In genomic region chr4:35134846-35135611, GRCm38 (mm10) we compare ENCODE assay signal across 44 mouse cellular contexts. TPM values are rescaled to one million over a fixed set of nuclear protein-coding genes. Genes with fewer than 3 reads are reported as not detected.
DNase-seq lines count a peak whose midpoint lies in the region; ATAC-seq and TF ChIP-seq lines count a peak whose summit lies in the region.
"Had no signal": no experiment of that assay in that cellular context is flagged by ENCODE, and none has a peak within 500 bp of the region (broad histone marks: within the 10 kb centered on the region; RNA-seq: fewer than 3 reads in every experiment).

No protein-coding gene starts in this region.

- H3K4me2 ChIP-seq in lung, embryonic 14.5 days, result no peak overlapping the region
- no peak overlapping the region for H3K4me2 ChIP-seq in kidney, postnatal 0 days (ENCODE audit: low read length)
- H3K4me2 ChIP-seq: forebrain, embryonic 12.5 days; heart, embryonic 15.5 days; hindbrain, embryonic 12.5 days; liver, embryonic 15.5 days; midbrain, embryonic 12.5 days; neural tube, embryonic 12.5 days had no signal

- H3K9me3 ChIP-seq in lung, embryonic 14.5 days (ENCODE audit: low read depth, low read length), result no peaks in the 10 kb centered on the region
- H3K9me3 ChIP-seq in kidney, postnatal 0 days (replicated peaks; ENCODE audit: low read length), result no peaks in the 10 kb centered on the region
- H3K9me3 ChIP-seq: forebrain, embryonic 12.5 days; heart, embryonic 10.5 days; heart, embryonic 15.5 days; hindbrain, embryonic 12.5 days; liver, embryonic 15.5 days; midbrain, embryonic 12.5 days; neural tube, embryonic 12.5 days had no signal

- H3K4me3 ChIP-seq in lung, embryonic 14.5 days (ENCODE audit: low read depth, low read length), result no peak overlapping the region
- no peak overlapping the region for H3K4me3 ChIP-seq in kidney, postnatal 0 days (replicated peaks; ENCODE audit: low read depth, low read length)
- H3K4me3 ChIP-seq: erythroblast, embryonic 14.5 days; forebrain, embryonic 12.5 days; heart, embryonic 10.5 days; heart, embryonic 15.5 days; hindbrain, embryonic 12.5 days; liver, embryonic 15.5 days; megakaryocyte, embryonic 14.5 days; midbrain, embryonic 12.5 days; myocyte; neural tube, embryonic 12.5 days had no signal

- ATAC-seq in lung, embryonic 14.5 days (ENCODE audit: insufficient read depth), result no peak
- ATAC-seq in kidney, postnatal 0 days (replicated peaks; ENCODE audit: low FRiP score, low read depth), result no peak
- ATAC-seq: activated CD4-positive, CD25-positive, alpha-beta regulatory T cell, adult 4 months; hindbrain, postnatal 0 days; intestine, embryonic 16.5 days had no signal

- DNase-seq in adrenal gland, adult (ENCODE audit: inconsistent age in 2 of 2, low spot score in 1 of 2), result peak; percentile 26 to 74
- no peak for DNase-seq in adrenal gland, postnatal 10 days
- peak; percentile 46 for DNase-seq in kidney, adult 11 months
- DNase-seq in kidney, postnatal 14 days, result no peak
- DNase-seq in lung, embryonic 14.5 days, result no peak
- DNase-seq in lung, postnatal 4 days, result no peak
- DNase-seq in kidney, postnatal 0 days (ENCODE audit: low spot score), result no peak
- DNase-seq in cerebellum, adult 9-11 months, result no peak
- DNase-seq: adrenal gland, postnatal 14 days; cerebellum, adult 11-12 months; gastrocnemius, postnatal 14 days; heart, postnatal 36 days; layer of hippocampus, postnatal 36 days; left cerebral cortex, postnatal 4 days; lung, postnatal 36 days; right cerebral cortex, adult 18-20 months; right cerebral cortex, postnatal 4 days; thymus, postnatal 14 days had no signal

- TF ChIP-seq CTCF in lung, embryonic 14.5 days (IDR thresholded peaks at IDR 0.05; ENCODE audit: low read depth), result no peak
- no peak for TF ChIP-seq CTCF in kidney, postnatal 0 days (IDR thresholded peaks at IDR 0.05; ENCODE audit: low read depth)

- 0 out of 2 replicates have a peak overlapping the region, but pooled peaks have one; percentile 24 for H3K27ac ChIP-seq in lung, embryonic 14.5 days (ENCODE audit: low read depth)
- 0 out of 2 replicates have a peak overlapping the region, but pooled peaks have one; percentile 31 for H3K27ac ChIP-seq in kidney, postnatal 0 days
- H3K27ac ChIP-seq: forebrain, embryonic 12.5 days; heart, embryonic 10.5 days; heart, embryonic 15.5 days; hindbrain, embryonic 12.5 days; hindbrain, postnatal 0 days; liver, embryonic 15.5 days; midbrain, embryonic 12.5 days; neural tube, embryonic 12.5 days had no signal

- 45% methylated on average over 15 of the region's 15 CpGs for WGBS in lung, embryonic 14.5 days
- 48% methylated on average over 15 of the region's 15 CpGs for WGBS in kidney, postnatal 0 days

- no peak overlapping the region for H3K9ac ChIP-seq in lung, embryonic 14.5 days
- no peak overlapping the region for H3K9ac ChIP-seq in kidney, postnatal 0 days (ENCODE audit: low read depth, low read length)
- H3K9ac ChIP-seq: forebrain, embryonic 12.5 days; heart, embryonic 15.5 days; hindbrain, embryonic 12.5 days; liver, embryonic 15.5 days; midbrain, embryonic 12.5 days; neural tube, embryonic 12.5 days had no signal

- no peaks in the 10 kb centered on the region for H3K27me3 ChIP-seq in lung, embryonic 14.5 days (ENCODE audit: insufficient read depth, low read length)
- H3K27me3 ChIP-seq in kidney, postnatal 0 days (ENCODE audit: insufficient read depth, low read length), result no peaks in the 10 kb centered on the region
- H3K27me3 ChIP-seq: CH12.LX; forebrain, embryonic 12.5 days; heart, embryonic 15.5 days; hindbrain, embryonic 12.5 days; liver, embryonic 15.5 days; megakaryocyte, embryonic 14.5 days; midbrain, embryonic 12.5 days; neural tube, embryonic 12.5 days had no signal

- H3K4me1 ChIP-seq in lung, embryonic 14.5 days (ENCODE audit: insufficient read depth), result peaks cover 13% of the 10 kb centered on the region; the same call in 1 of the 2 replicates
- peaks cover 6% of the 10 kb centered on the region; the same call in 1 of the 2 replicates for H3K4me1 ChIP-seq in kidney, postnatal 0 days (replicated peaks; ENCODE audit: insufficient read depth, low read length)
- H3K4me1 ChIP-seq: neural tube, embryonic 12.5 days had no signal

- no peaks in the 10 kb centered on the region for H3K36me3 ChIP-seq in lung, embryonic 14.5 days (ENCODE audit: insufficient read depth)
- H3K36me3 ChIP-seq in kidney, postnatal 0 days (ENCODE audit: insufficient read depth, low read length), result no peaks in the 10 kb centered on the region
- H3K36me3 ChIP-seq: forebrain, embryonic 12.5 days; heart, embryonic 10.5 days; heart, embryonic 15.5 days; hindbrain, embryonic 12.5 days; liver, embryonic 15.5 days; midbrain, embryonic 12.5 days; neural tube, embryonic 12.5 days had no signal

RNA-seq across cellular contexts. Expression of gene Ifnk, which starts 16.8 kb away (rescaled TPM):
- total RNA-seq in adrenal gland, postnatal 10 days (2021), result not detected
- 0.32 and 0.39 TPM in 2 replicates for polyA plus RNA-seq in lung, embryonic 14.5 days (2014; fragmentation: Nextera tagmentation; extraction: Ambion mirVana)
- not detected in 2 replicates for polyA plus RNA-seq in kidney, postnatal 0 days (2015; fragmentation: Nextera tagmentation; extraction: Ambion mirVana)
- total RNA-seq: adrenal gland, postnatal 14 days; CH12.LX; common myeloid progenitor, adult 5-6 weeks; ES-E14; gastrocnemius, postnatal 14 days; granulocyte monocyte progenitor cell, adult 5-6 weeks; heart, postnatal 36 days; hindbrain, postnatal 0 days; layer of hippocampus, adult 8-10 months; layer of hippocampus, postnatal 36 days; left cerebral cortex, postnatal 4 days; midbrain, postnatal 0 days had no signal
- polyA plus RNA-seq: activated CD4-positive, CD25-positive, alpha-beta regulatory T cell, adult 4 months; C2C12; embryonic facial prominence, embryonic 14.5 days; erythroblast, embryonic 14.5 days; heart, embryonic 15.5 days; hindbrain, embryonic 12.5 days; hindbrain, postnatal 0 days; limb, embryonic 14.5 days; lung, embryonic 16.5 days; midbrain, postnatal 0 days; myocyte; neural tube, embryonic 12.5 days; spleen, adult 2 months; testis, adult 2 months; urinary bladder, adult 2 months had no signal

RNA-seq across cellular contexts. Expression of gene Mob3b, which starts 22.3 kb away (rescaled TPM):
- total RNA-seq in adrenal gland, postnatal 10 days (2021), result 10 to 100 TPM; 20.9 to 24.1 TPM
- 14.0 and 14.9 TPM in 2 replicates for polyA plus RNA-seq in lung, embryonic 14.5 days (2014; fragmentation: Nextera tagmentation; extraction: Ambion mirVana)
- polyA plus RNA-seq in kidney, postnatal 0 days (2015; fragmentation: Nextera tagmentation; extraction: Ambion mirVana), result 13.1 and 13.7 TPM in 2 replicates
- polyA plus RNA-seq: erythroblast, embryonic 14.5 days had no signal

Comparison
In these comparisons a context has a peak if more than half of its experiments do, and no peak if none do; other contexts are left out.
1. DNase-seq: peak in adrenal gland, adult (2 of 2) and kidney, adult 11 months (single experiment); none in adrenal gland, postnatal 10 days (single experiment), kidney, postnatal 14 days (single experiment), lung, embryonic 14.5 days (single experiment), lung, postnatal 4 days (0 of 2), kidney, postnatal 0 days (single experiment) and cerebellum, adult 9-11 months (single experiment).